Mouse (Mus musculus): ENCODE results near the gene Islr. TPM values are rescaled to one million over a fixed set of nuclear protein-coding genes. Genes with fewer than 3 reads are reported as not detected.

Gene Islr
- polyA plus RNA-seq (2012; rRNA removed; ENCODE audit: low replicate concordance): 29.6 and 43.0 TPM in 2 replicates

DNA sequence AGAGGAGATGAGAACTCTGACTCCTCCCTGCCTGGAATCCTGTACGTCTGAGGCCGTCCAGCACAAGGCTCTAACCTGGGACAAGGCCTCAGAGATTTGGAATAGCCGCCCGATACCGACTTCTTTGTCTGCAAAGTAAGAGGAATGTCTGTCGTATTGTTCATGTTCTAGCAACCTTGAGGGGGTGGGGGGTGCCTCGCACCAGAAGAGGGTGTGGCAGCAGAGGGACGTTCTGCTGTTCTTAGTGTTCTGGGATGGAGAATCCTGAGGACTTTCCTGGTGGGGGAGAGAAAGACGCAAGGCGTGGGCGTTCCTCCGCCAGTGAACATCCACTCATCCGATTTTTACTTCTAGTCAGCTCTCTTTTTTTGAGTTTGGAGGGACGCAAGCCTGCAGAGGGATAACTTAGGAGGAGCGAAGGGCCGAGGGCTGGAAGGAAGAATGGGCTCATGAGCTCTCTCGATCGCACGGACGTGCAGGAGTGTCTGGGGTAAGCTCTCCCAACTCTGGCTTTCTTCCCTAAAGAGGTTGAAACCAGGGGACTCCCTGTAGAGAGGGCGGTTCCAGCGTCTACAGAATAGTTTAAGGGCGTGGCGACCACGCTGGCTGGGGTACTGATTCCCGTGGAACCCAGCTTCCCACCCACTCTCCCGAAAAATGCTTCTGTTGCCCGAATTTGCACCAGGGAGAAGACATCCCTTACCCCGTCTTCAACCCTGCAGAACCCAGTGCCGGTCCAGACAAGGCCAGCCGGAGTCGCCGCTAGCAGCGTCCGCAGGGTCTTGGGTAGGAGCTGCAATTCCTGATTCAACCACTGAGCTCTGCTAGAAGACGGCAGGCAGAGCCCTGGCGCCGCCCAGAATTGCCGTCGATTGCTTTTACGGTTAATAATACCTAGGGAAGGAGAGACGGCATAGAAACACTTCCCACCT lies at the start of gene Islr, which contains the start of gene Islr2:
Gene Islr (minus strand): TSS at position 791 of the 932 bp plus-strand sequence.
Gene Islr2 (minus strand): TSS at position 804 of the 932 bp plus-strand sequence.

DNA sequence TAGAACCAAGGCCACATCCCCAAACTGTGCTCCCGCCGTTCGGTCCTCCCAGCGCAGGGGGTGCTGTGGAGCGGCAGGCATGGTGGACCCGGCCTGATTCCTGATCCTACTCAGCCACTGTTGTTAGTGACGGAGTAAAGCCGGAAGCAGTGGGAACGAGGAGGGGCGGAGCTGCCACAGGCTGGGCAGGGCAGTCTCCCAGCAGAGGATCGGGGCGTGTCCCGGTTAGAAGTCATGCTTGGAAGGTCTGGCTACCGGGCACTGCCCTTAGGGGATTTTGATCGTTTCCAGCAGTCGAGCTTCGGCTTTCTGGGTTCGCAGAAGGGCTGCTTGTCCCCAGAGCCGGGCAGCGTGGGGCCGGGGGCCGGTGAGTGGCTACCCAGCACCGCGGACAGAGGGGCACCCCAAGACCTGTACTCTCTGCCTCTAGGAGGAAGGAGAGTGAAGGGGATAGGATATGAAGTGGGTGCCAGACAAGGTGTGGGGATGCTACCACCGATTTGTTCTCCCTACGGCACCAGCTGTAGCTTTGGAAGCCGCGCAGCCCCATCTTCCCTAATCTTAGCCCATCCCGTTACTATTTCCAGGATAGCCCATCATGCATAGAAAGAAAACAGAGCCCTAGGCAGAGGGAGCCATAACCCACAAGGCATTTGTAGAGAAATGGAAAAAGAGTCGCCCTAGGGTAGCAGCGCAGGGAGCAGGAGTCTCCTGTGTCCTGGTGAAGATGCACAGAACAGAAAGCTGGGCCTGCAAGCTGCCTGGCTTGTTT lies 49.1 kb upstream of the Islr start, which contains the start of gene Stoml1:
Gene Stoml1 (plus strand): TSS at position 132 of the 772 bp plus-strand sequence.

DNA sequence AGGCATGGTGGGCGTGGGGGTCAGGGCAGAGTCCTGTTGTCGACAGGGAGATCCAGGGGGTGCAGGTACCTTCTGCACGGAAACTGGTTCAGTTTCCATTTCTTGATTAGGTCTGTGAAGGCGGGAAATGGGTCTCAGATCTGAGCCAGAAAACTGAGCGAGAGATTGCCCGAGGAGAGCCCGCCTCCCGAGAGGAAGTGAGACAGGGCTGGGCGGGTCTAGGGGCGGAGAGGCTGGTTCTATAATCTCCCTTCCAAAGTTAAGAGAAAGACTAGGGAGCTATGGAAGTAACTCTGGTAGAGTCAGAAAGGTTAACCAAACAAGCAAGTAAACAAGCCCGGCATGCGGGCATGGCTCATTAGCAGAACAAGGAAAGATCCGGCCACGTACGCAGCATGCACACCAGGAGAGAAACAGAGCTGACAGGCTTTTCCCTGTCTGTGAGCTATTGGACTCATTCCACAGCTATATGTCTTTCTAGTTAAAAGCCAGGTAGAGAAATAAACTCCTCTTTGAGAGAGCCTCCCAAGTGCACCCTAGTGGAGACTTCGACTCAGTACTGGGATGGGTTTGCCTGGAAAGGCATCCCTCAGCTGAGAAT lies 45.6 kb upstream of the Islr start, which contains the start of gene Pml:
Gene Pml (minus strand): TSS at position 195 of the 601 bp plus-strand sequence.

DNA sequence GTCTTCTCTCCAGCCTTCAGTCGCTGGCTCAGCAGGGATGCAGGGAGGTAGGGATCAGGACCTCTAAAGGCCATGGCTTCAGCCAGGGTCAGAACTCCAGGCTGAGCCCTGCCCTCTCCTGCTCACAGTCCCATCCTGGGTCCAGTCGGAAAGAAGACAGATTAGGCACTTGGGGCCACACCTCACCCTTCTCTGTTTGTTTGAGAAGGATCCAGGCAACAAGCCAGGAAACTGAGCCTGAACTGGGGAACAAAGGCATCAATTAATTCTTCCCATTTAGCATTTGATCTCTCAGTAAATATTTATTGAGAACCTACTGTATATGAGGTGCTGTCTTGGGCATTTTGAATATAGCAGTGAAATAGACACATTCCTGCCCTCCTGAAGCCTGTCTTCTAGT lies 85.4 kb downstream of the Islr start, which contains the start of gene Ccdc33:
Gene Ccdc33 (minus strand): TSS at position 153 of the 400 bp plus-strand sequence.

Other genes with a start within 250 kb of the Islr start
- gene Cyp11a1, start 197.9 kb downstream of the Islr start, polyA plus RNA-seq (2012; rRNA removed; ENCODE audit: low replicate concordance): 0.57 and 1.1 TPM in 2 replicates
- gene Stra6, start 140.5 kb downstream of the Islr start, polyA plus RNA-seq (2012; rRNA removed; ENCODE audit: low replicate concordance): 0.07 and 1.2 TPM in 2 replicates
- gene Ccdc33, start 85.5 kb downstream of the Islr start, polyA plus RNA-seq (2012; rRNA removed; ENCODE audit: low replicate concordance): 0.05 TPM in 1 of 2 replicates, not detected in the other
- gene Islr2, start within 50 bp of the Islr start, polyA plus RNA-seq (2012; rRNA removed; ENCODE audit: low replicate concordance): 0.56 and 1.2 TPM in 2 replicates
- 23.3 and 30.7 TPM in 2 replicates for gene Pml, start 45.5 kb upstream of the Islr start, polyA plus RNA-seq (2012; rRNA removed; ENCODE audit: low replicate concordance)
- gene Stoml1, start 48.9 kb upstream of the Islr start, polyA plus RNA-seq (2012; rRNA removed; ENCODE audit: low replicate concordance): 18.5 and 21.5 TPM in 2 replicates
- 15.2 and 22.2 TPM in 2 replicates for gene Loxl1, start 108.9 kb upstream of the Islr start, polyA plus RNA-seq (2012; rRNA removed; ENCODE audit: low replicate concordance)
- gene Tbc1d21, start 166.1 kb upstream of the Islr start, polyA plus RNA-seq (2012; rRNA removed; ENCODE audit: low replicate concordance): not detected in 2 replicates

Data from duodenum, adult 2 months (tissue).